Mouse (Mus musculus) E14TG2a.4 (cell line): ENCODE data around the gene 9530053A07Rik.

Experiments
- CTCF ChIP-seq: conservative IDR thresholded peaks from 2 replicates; pipeline ENCODE4 v1.5.1; 2014; ENCODE audit warnings: low read length
- NANOG ChIP-seq: IDR thresholded peaks from 2 replicates; pipeline ENCODE4 v1.6.1; 2014; ENCODE audit warnings: borderline replicate concordance, low read length, mixed read lengths

- TF ChIP-seq CTCF (no peak), NANOG (no peak)
Observed at GRCm38 (mm10) chr7:28186631-28187030, 57.4 kb downstream of the 9530053A07Rik start.
